Mouse (Mus musculus) midbrain, embryonic 11.5 days (tissue): ENCODE data around the gene Ift172. TPM values are rescaled to one million over a fixed set of nuclear protein-coding genes. Genes with fewer than 3 reads are reported as not detected.
A peak's percentile ranks its signal among the peaks of the same experiment; 100 is the strongest.

Source experiments
- ATAC-seq: fragments of 200-750 bp; cut with Nextera tagmentation; 2 replicates; pipeline ENCODE4 v1.8.0; 2017; ENCODE audit warnings: moderate TSS enrichment, moderate library complexity; ENCODE audit not compliant: low FRiP score
- DNase-seq: peaks from one replicate; pipeline ENCODE4 v3.0.0; 2015; ENCODE audit warnings: low spot score; ENCODE audit errors: missing footprints
- H3K27ac ChIP-seq: fragments of 300-500 bp; sonication (generic); 2 replicates; pipeline ENCODE4 v1.5.1; 2014; ENCODE audit warnings: low read depth, low read length
- H3K27me3 ChIP-seq: fragments of 300-500 bp; sonication (generic); 2 replicates; pipeline ENCODE4 v1.6.1; 2014; ENCODE audit warnings: mild to moderate bottlenecking, low read length, moderate library complexity, mixed read lengths; ENCODE audit not compliant: control insufficient read depth, insufficient read depth
- H3K36me3 ChIP-seq: fragments of 300-500 bp; sonication (generic); 2 replicates; pipeline ENCODE4 v1.6.1; 2014; ENCODE audit warnings: mild to moderate bottlenecking, low read length, moderate library complexity, mixed read lengths; ENCODE audit not compliant: control insufficient read depth, insufficient read depth
- H3K4me1 ChIP-seq: fragments of 300-500 bp; sonication (generic); 2 replicates; pipeline ENCODE4 v1.6.1; 2014; ENCODE audit warnings: low read length; ENCODE audit not compliant: control insufficient read depth, insufficient read depth
- H3K4me2 ChIP-seq: fragments of 300-500 bp; sonication (generic); 2 replicates; pipeline ENCODE4 v1.6.1; 2014; ENCODE audit warnings: mild to moderate bottlenecking, moderate library complexity
- H3K4me3 ChIP-seq: fragments of 300-500 bp; sonication (generic); 2 replicates; pipeline ENCODE4 v1.5.1; 2014; ENCODE audit warnings: low read depth, low read length
- H3K9ac ChIP-seq: fragments of 300-500 bp; sonication (generic); 2 replicates; pipeline ENCODE4 v1.6.1; 2014; ENCODE audit warnings: low read length
- H3K9me3 ChIP-seq: fragments of 300-500 bp; sonication (generic); 2 replicates; pipeline ENCODE4 v1.6.1; 2016; ENCODE audit warnings: low read length; ENCODE audit not compliant: control insufficient read depth
- WGBS: fragments of 180-500 bp; shearing (Covaris S2); extraction: QIAGEN DNeasy Blood & Tissue Kit; methylation state at CpG from one replicate; pipeline ENCODE4 v1.1.7; 2014; 5-methylcytosine and 5-hydroxymethylcytosine counted together
- polyA plus RNA-seq: library from polyadenylated mRNA; unstranded; fragments of >200 nt; fragmentation: Nextera tagmentation; extraction: Ambion mirVana; gene quantifications from 2 replicates; pipeline ENCODE4 v1.2.1, GENCODE M21; 2014

The Ift172 gene
- polyA plus RNA-seq, 1 experiment from 2014 or later = 31.9 TPM

DNA sequence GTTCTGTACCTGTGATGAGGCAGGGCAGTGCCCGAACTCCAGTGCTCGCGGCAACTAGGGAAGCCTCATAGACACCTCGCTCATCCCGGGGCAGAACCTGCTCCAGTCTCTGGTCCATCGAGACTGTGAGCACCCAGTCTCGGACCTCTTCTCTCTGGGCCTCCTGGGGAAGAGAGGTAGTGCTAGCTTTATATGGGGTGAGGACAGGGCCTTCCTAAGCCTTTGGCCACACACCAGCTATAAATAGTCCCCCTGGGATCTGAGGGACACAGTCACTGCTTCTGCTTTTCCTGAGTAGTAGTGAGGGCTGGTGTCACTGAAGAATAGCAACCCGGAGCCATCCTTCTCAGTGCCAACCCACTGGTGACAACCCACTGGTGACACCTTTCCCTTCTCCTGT is 37.1 kb downstream of the Ift172 start:
- H3K36me3 ChIP-seq = peaks cover 22% of the 10 kb centered on the region
- no peak overlapping the region for H3K4me3 ChIP-seq
- H3K4me1 ChIP-seq = peaks cover 8% of the 10 kb centered on the region; the same call in 1 of the 2 replicates
- DNase-seq (no peak), ATAC-seq (no peak)
- H3K27ac ChIP-seq = no peak overlapping the region
- 92% methylated on average over 8 of the region's 8 CpGs for WGBS
- no peak overlapping the region for H3K4me2 ChIP-seq
- H3K9me3 ChIP-seq = no peaks in the 10 kb centered on the region
- no peaks in the 10 kb centered on the region; the same call in 1 of the 2 replicates for H3K27me3 ChIP-seq
- H3K9ac ChIP-seq = no peak overlapping the region

DNA sequence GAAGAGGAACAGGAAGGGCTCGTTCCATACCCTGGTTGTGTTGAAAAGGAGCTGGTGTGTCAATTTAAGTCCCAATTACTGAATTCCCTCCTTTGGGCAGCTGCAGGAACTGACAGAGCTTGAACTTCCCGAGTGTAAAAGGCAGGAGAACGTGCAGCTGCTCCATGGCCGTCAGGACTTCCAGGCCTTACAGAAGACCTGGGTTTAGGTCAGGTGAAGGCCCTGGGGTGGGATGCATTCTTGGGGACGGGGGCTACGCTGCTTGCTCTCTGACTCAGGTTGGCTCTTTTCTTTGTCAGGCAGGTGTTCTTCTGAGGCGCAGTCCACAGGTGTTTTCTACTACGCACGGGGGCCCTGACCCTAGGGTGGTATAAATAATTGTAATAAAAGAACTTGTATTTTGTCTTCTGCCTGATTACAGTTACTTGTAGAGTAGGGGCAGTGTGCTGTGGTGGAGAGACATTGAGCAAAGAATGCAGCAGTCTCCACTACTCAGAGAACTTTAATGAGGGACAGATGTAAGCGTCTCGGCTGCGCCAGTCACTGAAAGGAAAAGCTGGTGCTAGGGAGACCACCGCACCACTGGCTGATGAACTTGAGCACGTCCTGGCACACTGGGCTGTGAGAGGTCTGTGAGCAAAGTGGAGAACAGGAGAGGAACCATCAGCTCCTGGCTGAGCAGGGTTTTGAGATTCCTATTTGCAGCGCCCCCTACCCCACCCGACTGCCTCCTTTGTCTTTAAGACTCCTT is 37.9 kb downstream of the Ift172 start:
- DNase-seq = no peak
- Histone ChIP-seq H3K36me3 (peaks cover 22% of the 10 kb centered on the region), H3K9me3 (no peaks in the 10 kb centered on the region), H3K27me3 (no peaks in the 10 kb centered on the region; the same call in 1 of the 2 replicates), H3K4me3 (no peak overlapping the region), H3K9ac (no peak overlapping the region), H3K4me1 (peaks cover 8% of the 10 kb centered on the region; the same call in 1 of the 2 replicates), H3K27ac (no peak overlapping the region), H3K4me2 (no peak overlapping the region)
- 79% methylated on average over 16 of the region's 16 CpGs for WGBS
- ATAC-seq = no peak

DNA sequence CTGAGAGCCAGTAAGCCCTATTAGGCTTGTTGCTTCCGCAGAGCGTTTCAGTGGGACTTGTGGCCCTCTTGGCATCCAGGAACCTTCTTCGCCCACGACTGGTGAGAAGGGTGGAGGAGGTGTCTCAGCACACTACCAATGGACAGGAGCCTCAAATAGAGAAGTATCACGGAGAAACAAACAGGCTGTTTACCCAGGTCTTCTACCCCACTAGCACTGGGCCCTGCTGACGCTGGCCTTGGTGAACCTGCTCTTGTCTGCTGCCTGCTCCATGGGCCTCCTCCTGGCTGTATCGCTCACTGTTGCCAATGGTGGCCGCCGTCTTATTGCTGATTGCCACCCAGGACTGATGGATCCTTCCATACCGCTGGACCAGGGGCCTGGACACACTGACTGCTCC is 38.8 kb downstream of the Ift172 start:
- Histone ChIP-seq H3K4me1 (peaks cover 8% of the 10 kb centered on the region; the same call in 1 of the 2 replicates), H3K9ac (no peak overlapping the region), H3K9me3 (no peaks in the 10 kb centered on the region), H3K4me2 (no peak overlapping the region), H3K4me3 (no peak overlapping the region), H3K27ac (no peak overlapping the region), H3K36me3 (peaks cover 28% of the 10 kb centered on the region), H3K27me3 (no peaks in the 10 kb centered on the region; the same call in 1 of the 2 replicates)
- WGBS = 43% methylated on average over 10 of the region's 10 CpGs
- ATAC-seq (no peak), DNase-seq (peak; percentile 91)

DNA sequence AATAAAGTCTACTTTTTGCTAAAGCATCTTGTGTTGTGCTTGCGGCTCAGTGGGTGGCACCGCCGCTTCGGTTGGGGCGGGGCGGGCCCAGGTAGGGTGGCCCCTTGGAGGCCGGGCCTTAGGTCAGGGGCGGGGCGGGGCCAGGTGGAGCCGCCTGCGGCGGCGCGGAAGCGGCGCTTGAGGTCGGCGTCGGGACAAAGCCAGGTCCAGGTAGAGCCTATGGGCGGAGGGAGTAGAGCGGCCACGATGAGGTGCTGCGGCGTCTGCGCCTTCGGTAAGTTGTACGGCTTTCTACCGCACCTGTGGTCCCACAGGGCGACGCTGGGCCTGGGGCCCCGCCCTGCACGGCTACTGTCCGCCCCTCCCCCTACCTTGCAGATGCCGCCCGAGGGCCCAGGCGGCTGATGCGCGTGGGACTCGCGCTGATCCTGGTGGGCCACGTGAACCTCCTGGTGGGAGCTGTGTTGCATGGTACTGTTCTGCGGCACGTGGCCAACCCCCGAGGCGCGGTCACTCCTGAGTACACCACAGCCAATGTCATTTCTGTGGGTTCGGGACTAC is 39.3 kb downstream of the Ift172 start, which contains the start of gene Krtcap3:
Gene Krtcap3, plus strand, starts transcription at position 151 of the 561 bp plus-strand sequence.
- Histone ChIP-seq H3K4me3 (0 out of 2 replicates have a peak within 1 kb of the TSS, but pooled peaks have one; percentile 4), H3K4me2 (peak within 1 kb of the TSS; percentile 11; the same call in 1 of the 2 replicates), H3K4me1 (peaks cover 8% of the 10 kb centered on the region; the same call in 1 of the 2 replicates), H3K27me3 (no peaks in the 10 kb centered on the region; the same call in 1 of the 2 replicates), H3K9me3 (no peaks in the 10 kb centered on the region), H3K9ac (peak within 1 kb of the TSS; percentile 16; the same call in 1 of the 2 replicates), H3K36me3 (peaks cover 28% of the 10 kb centered on the region), H3K27ac (no peak within 1 kb of the TSS)
- ATAC-seq (peak; percentile 61), DNase-seq (peak; percentile 90)
- 12% methylated on average over 40 of the region's 47 CpGs for WGBS

DNA sequence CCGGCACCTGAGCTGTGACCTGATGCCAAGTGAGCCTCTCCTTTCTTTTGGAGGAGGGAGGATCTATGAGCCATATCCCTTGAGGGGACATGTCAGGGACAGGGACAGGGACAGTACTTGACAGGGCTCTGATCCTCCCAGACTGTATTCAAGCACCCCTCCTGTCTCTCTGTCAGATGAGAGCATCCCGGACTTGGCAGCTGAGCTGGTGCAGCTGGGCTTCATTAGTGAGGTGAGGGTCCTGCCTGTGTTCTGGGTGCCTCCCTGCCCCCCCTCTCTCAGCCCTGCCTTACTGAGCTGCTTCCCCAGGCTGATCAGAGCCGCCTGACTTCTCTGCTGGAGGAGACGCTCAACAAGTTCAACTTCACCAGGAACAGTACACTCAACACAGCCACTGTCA is 40.2 kb downstream of the Ift172 start:
- Histone ChIP-seq H3K4me1 (peaks cover 8% of the 10 kb centered on the region; the same call in 1 of the 2 replicates), H3K4me3 (no peak overlapping the region), H3K27me3 (no peaks in the 10 kb centered on the region; the same call in 1 of the 2 replicates), H3K9ac (no peak overlapping the region), H3K9me3 (no peaks in the 10 kb centered on the region), H3K36me3 (peaks cover 32% of the 10 kb centered on the region), H3K4me2 (no peak overlapping the region), H3K27ac (no peak overlapping the region)
- ATAC-seq (no peak), DNase-seq (no peak)
- 59% methylated on average over 4 of the region's 4 CpGs for WGBS

DNA sequence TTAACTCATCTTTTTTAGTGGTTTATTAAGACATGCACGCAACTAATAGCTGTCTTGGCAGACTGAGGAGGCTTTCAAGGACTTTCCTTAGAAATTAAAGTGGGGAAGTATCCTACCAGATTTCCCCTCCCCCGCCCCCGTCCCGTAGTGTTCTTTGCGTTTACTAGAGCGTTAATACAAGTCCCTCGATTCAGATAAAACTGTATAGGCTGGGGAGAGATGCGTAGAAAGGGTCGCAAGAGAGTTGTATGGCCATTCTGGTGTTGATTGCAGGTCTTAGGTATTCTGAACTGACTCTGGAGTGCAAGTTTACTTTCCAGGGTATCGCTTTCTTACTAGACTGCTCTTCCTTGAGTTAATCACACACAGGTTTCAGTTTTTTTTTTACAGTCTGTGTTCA is 48.7 kb downstream of the Ift172 start:
- Histone ChIP-seq H3K4me2 (peak overlapping the region; percentile 94), H3K4me1 (peaks cover 9% of the 10 kb centered on the region), H3K4me3 (peak overlapping the region; percentile 95), H3K36me3 (peaks cover 8% of the 10 kb centered on the region), H3K9ac (peak overlapping the region; percentile 92), H3K27me3 (no peaks in the 10 kb centered on the region), H3K27ac (no peak overlapping the region), H3K9me3 (no peaks in the 10 kb centered on the region)
- ATAC-seq = no peak
- WGBS = 25% methylated on average over 10 of the region's 10 CpGs
- DNase-seq = no peak

DNA sequence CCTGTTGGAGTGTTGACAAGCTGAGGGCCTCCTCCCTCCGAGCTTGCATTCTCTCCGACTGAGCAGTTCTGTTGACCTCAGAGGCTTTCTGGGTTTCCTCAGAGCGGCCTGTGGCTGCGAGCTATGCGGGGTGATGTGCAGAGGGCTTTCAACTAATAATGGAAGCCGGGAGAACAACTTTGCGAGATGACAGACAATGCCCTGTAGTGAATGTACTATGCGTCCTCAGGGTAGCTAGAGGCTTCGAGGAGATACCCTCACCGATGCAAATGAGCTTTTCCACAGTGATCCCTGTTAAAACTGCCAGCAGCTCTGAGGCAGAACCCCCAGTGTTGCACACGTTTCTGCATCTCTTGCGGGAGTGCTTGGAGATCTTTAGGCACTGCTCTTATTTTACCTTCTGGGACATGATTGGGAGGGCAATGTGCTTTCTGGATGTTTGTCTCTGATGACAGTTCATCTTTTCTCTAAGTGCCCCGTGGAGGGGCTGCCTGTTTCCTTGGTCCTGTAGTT is 49.3 kb downstream of the Ift172 start:
- no peaks in the 10 kb centered on the region for H3K9me3 ChIP-seq
- H3K36me3 ChIP-seq = peaks cover 7% of the 10 kb centered on the region
- ATAC-seq = no peak; the same call in 1 of the 2 replicates
- WGBS = under 1% methylated on average over 13 of the region's 13 CpGs
- H3K4me3 ChIP-seq = peak overlapping the region; percentile 95
- peak overlapping the region; percentile 94 for H3K4me2 ChIP-seq
- peak overlapping the region; percentile 92 for H3K9ac ChIP-seq
- DNase-seq = no peak
- H3K27ac ChIP-seq = no peak overlapping the region; the same call in 1 of the 2 replicates
- peaks cover 9% of the 10 kb centered on the region for H3K4me1 ChIP-seq
- no peaks in the 10 kb centered on the region for H3K27me3 ChIP-seq

DNA sequence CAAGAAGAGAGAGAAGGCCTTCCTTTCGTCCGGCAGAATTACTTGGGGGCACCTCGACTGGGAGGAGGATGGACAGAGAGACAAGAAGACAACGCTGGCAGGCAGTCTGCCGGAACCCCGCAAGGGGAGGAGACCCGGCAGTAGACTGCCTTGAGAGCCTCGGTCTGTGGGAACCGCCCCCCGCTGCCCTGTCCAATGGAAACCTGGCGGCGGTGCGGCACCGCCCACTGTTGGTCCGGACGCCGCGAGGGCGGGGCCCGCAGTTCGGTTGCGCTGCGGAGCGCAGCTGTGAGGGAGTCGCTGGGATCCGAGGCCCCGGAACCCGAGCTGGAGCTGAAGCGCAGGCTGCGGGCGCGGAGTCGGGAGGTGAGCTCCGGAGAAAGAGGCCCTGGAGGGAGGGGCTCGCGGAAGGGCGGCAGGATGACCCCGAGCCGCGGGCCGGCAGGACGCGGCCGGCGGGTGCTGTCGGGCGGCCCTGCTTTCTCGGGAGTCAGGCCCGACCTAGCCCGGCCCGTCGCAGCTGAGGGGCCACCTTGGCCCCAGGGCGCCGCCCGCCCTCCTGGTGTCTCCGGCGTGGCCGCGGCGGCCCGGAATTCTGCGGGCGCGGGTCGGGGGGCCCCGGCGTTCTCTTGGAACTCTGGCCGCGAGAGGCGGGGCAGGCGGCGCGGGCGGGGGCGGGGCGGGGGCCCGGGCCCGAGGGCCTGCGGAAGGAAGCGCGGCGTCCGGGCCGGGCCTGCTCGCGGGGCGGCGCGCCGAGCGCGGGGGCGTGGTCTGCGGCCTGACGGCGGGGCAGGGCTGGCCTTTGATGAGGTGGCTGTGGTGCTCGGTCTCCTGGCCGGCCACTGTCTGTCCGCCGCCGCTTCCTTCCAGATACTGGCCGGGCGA is 50.0 kb downstream of the Ift172 start, which contains the start of the genes Nrbp1 and Gm9970:
Gene Nrbp1, plus strand, starts transcription at position 228 of the 885 bp plus-strand sequence.
Gene Gm9970, minus strand, starts transcription at position 596 of the 885 bp plus-strand sequence.
- Histone ChIP-seq H3K4me2 (peak within 1 kb of the TSS; percentile 94), H3K9me3 (no peaks in the 10 kb centered on the region), H3K27ac (peak within 1 kb of the TSS; percentile 96), H3K9ac (peak within 1 kb of the TSS; percentile 92), H3K36me3 (peaks cover 3% of the 10 kb centered on the region; the same call in 1 of the 2 replicates), H3K4me1 (peaks cover 9% of the 10 kb centered on the region), H3K4me3 (peak within 1 kb of the TSS; percentile 95), H3K27me3 (no peaks in the 10 kb centered on the region)
- DNase-seq (peak; percentile 99), ATAC-seq (peak; percentile 98)
- WGBS = under 1% methylated on average over 75 of the region's 103 CpGs
